Mouse (Mus musculus): ENCODE data around the gene Gcnt2. TPM values are rescaled to one million over a fixed set of nuclear protein-coding genes. Genes with fewer than 3 reads are reported as not detected.

Gcnt2 gene
- polyA plus RNA-seq, 1 experiment from 2014 or later = 3.6 TPM

- Histone ChIP-seq H3K27ac (replicated peaks; ENCODE audit: low read depth, low read length) (no peak overlapping the region), H3K27me3 (ENCODE audit: control insufficient read depth, insufficient read depth, low read length) (no peaks in the 10 kb centered on the region), H3K4me2 (ENCODE audit: low read depth, low read length) (no peak overlapping the region), H3K36me3 (replicated peaks; ENCODE audit: control insufficient read depth, insufficient read depth, low read depth, low read length) (no peaks in the 10 kb centered on the region), H3K4me1 (ENCODE audit: control insufficient read depth, insufficient read depth, low read length) (0 out of 2 replicates have a peak, but pooled peaks cover 3% of the 10 kb centered on the region), H3K4me3 (ENCODE audit: low read depth, low read length) (no peak overlapping the region), H3K9ac (replicated peaks; ENCODE audit: low read length) (no peak overlapping the region), H3K9me3 (replicated peaks; ENCODE audit: control insufficient read depth, low read length) (no peaks in the 10 kb centered on the region)
- DNase-seq (ENCODE audit: low spot score) (no peak), ATAC-seq (replicated peaks; ENCODE audit: insufficient number of reproducible peaks, low FRiP score, low TSS enrichment, low read depth) (no peak)
- 54% methylated on average over 5 of the region's 5 CpGs for whole genome bisulfite sequencing
Measured at GRCm38 (mm10) chr13:40943936-40944335, 84.4 kb downstream of the Gcnt2 start.

- WGBS = 18% methylated on average over 3 of the region's 3 CpGs
- no peak overlapping the region for H3K9ac ChIP-seq (replicated peaks; ENCODE audit: low read length)
- no peak overlapping the region for H3K27ac ChIP-seq (replicated peaks; ENCODE audit: low read depth, low read length)
- DNase-seq (ENCODE audit: low spot score) (no peak), ATAC-seq (replicated peaks; ENCODE audit: insufficient number of reproducible peaks, low FRiP score, low TSS enrichment, low read depth) (no peak)
- no peaks in the 10 kb centered on the region for H3K9me3 ChIP-seq (replicated peaks; ENCODE audit: control insufficient read depth, low read length)
- H3K4me2 ChIP-seq (ENCODE audit: low read depth, low read length) = no peak overlapping the region
- H3K36me3 ChIP-seq (replicated peaks; ENCODE audit: control insufficient read depth, insufficient read depth, low read depth, low read length) = no peaks in the 10 kb centered on the region
- H3K4me1 ChIP-seq (ENCODE audit: control insufficient read depth, insufficient read depth, low read length) = 0 out of 2 replicates have a peak, but pooled peaks cover 3% of the 10 kb centered on the region
- H3K4me3 ChIP-seq (ENCODE audit: low read depth, low read length) = no peak overlapping the region
- H3K27me3 ChIP-seq (ENCODE audit: control insufficient read depth, insufficient read depth, low read length) = no peaks in the 10 kb centered on the region
Measured at GRCm38 (mm10) chr13:40944346-40944745, 84.8 kb downstream of the Gcnt2 start.

GRCm38 (mm10) chr13:40946513-40946912 is 87.0 kb downstream of the Gcnt2 start:
- H3K27ac ChIP-seq (replicated peaks; ENCODE audit: low read depth, low read length) = no peak overlapping the region
- H3K9me3 ChIP-seq (replicated peaks; ENCODE audit: control insufficient read depth, low read length) = no peaks in the 10 kb centered on the region
- H3K4me1 ChIP-seq (ENCODE audit: control insufficient read depth, insufficient read depth, low read length) = 0 out of 2 replicates have a peak, but pooled peaks cover 3% of the 10 kb centered on the region
- ATAC-seq (replicated peaks; ENCODE audit: insufficient number of reproducible peaks, low FRiP score, low TSS enrichment, low read depth) (no peak), DNase-seq (ENCODE audit: low spot score) (no peak)
- H3K9ac ChIP-seq (replicated peaks; ENCODE audit: low read length) = no peak overlapping the region
- no peak overlapping the region for H3K4me3 ChIP-seq (ENCODE audit: low read depth, low read length)
- H3K27me3 ChIP-seq (ENCODE audit: control insufficient read depth, insufficient read depth, low read length) = no peaks in the 10 kb centered on the region
- 76% methylated on average over 3 of the region's 3 CpGs for WGBS
- no peak overlapping the region for H3K4me2 ChIP-seq (ENCODE audit: low read depth, low read length)
- no peaks in the 10 kb centered on the region for H3K36me3 ChIP-seq (replicated peaks; ENCODE audit: control insufficient read depth, insufficient read depth, low read depth, low read length)

DNA sequence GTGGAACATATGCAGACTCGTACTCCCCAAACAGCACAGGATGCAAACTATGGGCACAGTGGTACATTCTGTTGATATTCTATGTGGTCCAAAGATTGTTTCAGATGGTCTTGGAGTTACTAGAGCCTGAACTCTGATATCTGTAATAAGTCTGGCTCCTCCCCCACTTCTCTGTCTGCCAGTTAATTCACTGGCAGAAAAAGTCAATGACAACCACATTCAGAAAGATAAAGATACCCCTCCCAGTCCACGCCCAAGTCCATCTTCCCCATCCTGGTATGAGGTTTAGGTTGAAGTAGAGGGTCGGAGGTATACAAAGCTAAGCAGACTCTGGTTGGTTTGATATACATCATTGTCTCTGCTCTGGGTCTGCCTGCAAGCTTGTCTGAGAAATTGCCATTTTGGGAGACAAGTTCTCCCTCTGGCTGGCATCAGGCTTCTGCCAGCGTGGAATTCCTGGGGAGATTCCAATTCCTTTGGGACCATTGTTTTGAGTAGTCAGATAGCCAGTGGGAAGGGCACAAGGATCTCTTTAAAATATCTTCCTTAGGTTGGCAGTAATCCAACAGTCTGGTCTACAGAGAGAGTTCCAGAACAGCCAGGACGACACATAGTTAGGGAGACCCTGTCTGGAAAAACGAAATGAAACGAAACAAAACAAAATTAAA is 88.1 kb downstream of the Gcnt2 start:
- ATAC-seq (replicated peaks; ENCODE audit: insufficient number of reproducible peaks, low FRiP score, low TSS enrichment, low read depth) (no peak), DNase-seq (ENCODE audit: low spot score) (no peak)
- Histone ChIP-seq H3K4me3 (ENCODE audit: low read depth, low read length) (no peak overlapping the region), H3K9me3 (replicated peaks; ENCODE audit: control insufficient read depth, low read length) (no peaks in the 10 kb centered on the region), H3K27ac (replicated peaks; ENCODE audit: low read depth, low read length) (no peak overlapping the region), H3K27me3 (ENCODE audit: control insufficient read depth, insufficient read depth, low read length) (no peaks in the 10 kb centered on the region), H3K36me3 (replicated peaks; ENCODE audit: control insufficient read depth, insufficient read depth, low read depth, low read length) (no peaks in the 10 kb centered on the region), H3K4me2 (ENCODE audit: low read depth, low read length) (no peak overlapping the region), H3K9ac (replicated peaks; ENCODE audit: low read length) (no peak overlapping the region), H3K4me1 (ENCODE audit: control insufficient read depth, insufficient read depth, low read length) (0 out of 2 replicates have a peak, but pooled peaks cover 3% of the 10 kb centered on the region)
- 83% methylated on average over 7 of the region's 7 CpGs for WGBS

DNA sequence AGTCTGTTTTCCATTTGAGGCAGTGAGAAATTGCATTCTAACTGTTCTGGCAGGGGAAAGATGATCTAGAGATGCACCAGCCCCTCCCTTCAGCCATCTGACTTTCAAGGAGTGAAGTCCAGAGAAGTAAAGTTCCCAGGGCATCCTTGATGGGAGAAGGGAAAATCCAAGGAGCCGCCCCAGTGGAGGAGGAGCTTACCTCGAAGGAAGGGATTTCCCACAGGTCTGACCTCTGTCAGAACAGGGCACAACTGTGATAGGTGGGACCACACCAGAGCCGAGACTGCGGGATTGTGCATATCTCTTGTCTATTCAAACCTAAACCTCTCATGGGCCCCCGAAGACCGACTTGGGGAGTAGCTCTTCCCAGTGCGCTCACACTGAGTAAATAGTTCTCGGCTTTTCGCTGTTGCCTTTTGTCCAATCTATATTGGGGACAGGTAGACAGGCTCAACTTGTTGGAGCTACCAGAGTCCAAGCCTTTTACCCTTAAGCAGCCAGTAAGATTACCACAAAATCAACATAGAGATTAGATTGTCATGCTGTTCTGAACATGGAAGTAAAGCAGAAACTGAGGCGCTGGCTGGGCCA is 91.9 kb downstream of the Gcnt2 start:
- H3K36me3 ChIP-seq (replicated peaks; ENCODE audit: control insufficient read depth, insufficient read depth, low read depth, low read length) = no peaks in the 10 kb centered on the region
- ATAC-seq (replicated peaks; ENCODE audit: insufficient number of reproducible peaks, low FRiP score, low TSS enrichment, low read depth) (no peak), DNase-seq (ENCODE audit: low spot score) (no peak)
- H3K9me3 ChIP-seq (replicated peaks; ENCODE audit: control insufficient read depth, low read length) = no peaks in the 10 kb centered on the region
- 74% methylated on average over 10 of the region's 10 CpGs for WGBS
- no peak overlapping the region for H3K4me2 ChIP-seq (ENCODE audit: low read depth, low read length)
- no peak overlapping the region for H3K27ac ChIP-seq (replicated peaks; ENCODE audit: low read depth, low read length)
- H3K27me3 ChIP-seq (ENCODE audit: control insufficient read depth, insufficient read depth, low read length) = no peaks in the 10 kb centered on the region
- H3K4me3 ChIP-seq (ENCODE audit: low read depth, low read length) = no peak overlapping the region
- H3K9ac ChIP-seq (replicated peaks; ENCODE audit: low read length) = no peak overlapping the region
- no peaks in the 10 kb centered on the region for H3K4me1 ChIP-seq (ENCODE audit: control insufficient read depth, insufficient read depth, low read length)

GRCm38 (mm10) chr13:40953231-40953630 is 93.7 kb downstream of the Gcnt2 start:
- H3K9ac ChIP-seq (replicated peaks; ENCODE audit: low read length) = no peak overlapping the region
- ATAC-seq (replicated peaks; ENCODE audit: insufficient number of reproducible peaks, low FRiP score, low TSS enrichment, low read depth) = no peak
- H3K27ac ChIP-seq (replicated peaks; ENCODE audit: low read depth, low read length) = no peak overlapping the region
- no peak for DNase-seq (ENCODE audit: low spot score)
- no peak overlapping the region for H3K4me2 ChIP-seq (ENCODE audit: low read depth, low read length)
- no peaks in the 10 kb centered on the region for H3K27me3 ChIP-seq (ENCODE audit: control insufficient read depth, insufficient read depth, low read length)
- no peaks in the 10 kb centered on the region for H3K4me1 ChIP-seq (ENCODE audit: control insufficient read depth, insufficient read depth, low read length)
- no peaks in the 10 kb centered on the region for H3K36me3 ChIP-seq (replicated peaks; ENCODE audit: control insufficient read depth, insufficient read depth, low read depth, low read length)
- no peak overlapping the region for H3K4me3 ChIP-seq (ENCODE audit: low read depth, low read length)
- WGBS = 83% methylated on average over 6 of the region's 6 CpGs
- H3K9me3 ChIP-seq (replicated peaks; ENCODE audit: control insufficient read depth, low read length) = no peaks in the 10 kb centered on the region

DNA sequence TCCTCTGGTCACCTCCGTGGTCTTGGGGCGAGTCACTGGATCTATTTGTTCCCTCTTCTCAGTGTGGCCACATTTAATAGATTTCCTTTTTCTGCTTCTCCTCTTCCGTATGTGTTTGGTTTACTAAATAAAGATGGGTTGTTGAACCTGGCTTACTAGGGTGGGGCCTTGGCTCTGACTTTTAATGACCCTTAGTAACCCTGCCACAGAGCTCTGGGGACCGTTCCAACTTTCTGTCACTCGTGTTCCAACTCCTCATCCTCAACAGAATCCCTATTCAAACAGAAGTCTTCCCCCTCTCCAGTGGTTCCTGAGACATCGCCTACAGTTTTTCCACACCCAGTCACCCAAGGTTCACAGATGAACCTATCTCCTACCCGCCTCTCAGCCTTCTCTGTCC is 96.2 kb downstream of the Gcnt2 start:
- Histone ChIP-seq H3K4me3 (ENCODE audit: low read depth, low read length) (no peak overlapping the region), H3K27ac (replicated peaks; ENCODE audit: low read depth, low read length) (no peak overlapping the region), H3K36me3 (replicated peaks; ENCODE audit: control insufficient read depth, insufficient read depth, low read depth, low read length) (no peaks in the 10 kb centered on the region), H3K4me1 (ENCODE audit: control insufficient read depth, insufficient read depth, low read length) (no peaks in the 10 kb centered on the region), H3K9me3 (replicated peaks; ENCODE audit: control insufficient read depth, low read length) (no peaks in the 10 kb centered on the region), H3K27me3 (ENCODE audit: control insufficient read depth, insufficient read depth, low read length) (no peaks in the 10 kb centered on the region), H3K4me2 (ENCODE audit: low read depth, low read length) (no peak overlapping the region), H3K9ac (replicated peaks; ENCODE audit: low read length) (no peak overlapping the region)
- no peak for DNase-seq (ENCODE audit: low spot score)
- ATAC-seq (replicated peaks; ENCODE audit: insufficient number of reproducible peaks, low FRiP score, low TSS enrichment, low read depth) = no peak
- WGBS = 86% methylated on average over 7 of the region's 7 CpGs

DNA sequence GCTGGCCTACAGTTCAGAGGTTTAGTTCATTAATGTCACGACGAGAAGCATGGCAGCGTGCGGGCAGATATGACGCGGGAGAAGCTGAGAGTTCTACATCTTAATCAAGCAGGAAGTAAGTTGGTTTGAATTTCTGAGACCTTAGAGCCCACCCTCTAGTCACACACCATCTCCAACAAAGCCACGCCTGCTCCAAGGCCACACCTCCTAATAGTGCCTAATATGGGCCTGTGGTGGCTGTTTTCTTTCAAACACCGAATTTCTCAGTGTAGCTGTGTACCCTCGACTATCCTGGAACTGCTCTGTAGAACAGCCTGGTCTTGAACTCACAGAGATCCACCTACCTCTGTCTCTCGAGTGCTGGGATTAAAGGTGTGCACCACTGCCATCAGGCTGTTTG is 108.1 kb downstream of the Gcnt2 start:
- H3K27me3 ChIP-seq (ENCODE audit: control insufficient read depth, insufficient read depth, low read length) = no peaks in the 10 kb centered on the region
- H3K36me3 ChIP-seq (replicated peaks; ENCODE audit: control insufficient read depth, insufficient read depth, low read depth, low read length) = no peaks in the 10 kb centered on the region
- ATAC-seq (replicated peaks; ENCODE audit: insufficient number of reproducible peaks, low FRiP score, low TSS enrichment, low read depth) (no peak), DNase-seq (ENCODE audit: low spot score) (no peak)
- H3K4me3 ChIP-seq (ENCODE audit: low read depth, low read length) = no peak overlapping the region
- H3K9ac ChIP-seq (replicated peaks; ENCODE audit: low read length) = no peak overlapping the region
- H3K4me2 ChIP-seq (ENCODE audit: low read depth, low read length) = no peak overlapping the region
- no peaks in the 10 kb centered on the region for H3K9me3 ChIP-seq (replicated peaks; ENCODE audit: control insufficient read depth, low read length)
- no peaks in the 10 kb centered on the region for H3K4me1 ChIP-seq (ENCODE audit: control insufficient read depth, insufficient read depth, low read length)
- no peak overlapping the region for H3K27ac ChIP-seq (replicated peaks; ENCODE audit: low read depth, low read length)
- 96% methylated on average over 10 of the region's 10 CpGs for whole genome bisulfite sequencing

Measured in embryonic facial prominence, embryonic 11.5 days (tissue).